Mouse (Mus musculus): ENCODE measurements at regions not wholly inside any gene's neighbourhood (a gene's known extent, or its start where the extent isn't known, plus 50 kb on each side); places are given as distances from the start of the nearest gene placed in this dataset.

DNA sequence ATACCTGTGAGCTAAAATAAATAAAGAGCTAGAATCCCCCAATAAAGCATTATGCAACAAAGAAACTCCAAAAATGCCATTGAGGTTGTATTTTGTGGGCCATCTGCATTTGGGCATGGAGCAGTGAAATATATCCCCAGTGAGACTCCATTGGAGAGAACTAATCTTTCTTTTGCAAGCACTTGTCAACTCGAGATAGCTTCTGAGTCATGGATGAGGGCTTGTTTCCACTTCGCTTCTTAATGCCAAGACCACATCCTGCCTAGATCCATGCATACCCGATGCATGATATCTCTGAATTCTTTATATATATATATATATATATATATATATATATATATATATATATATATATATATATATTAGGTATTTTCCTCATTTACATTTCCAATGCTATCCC lies 349.0 kb upstream of the Slc8a1 start:
- no peak for DNase-seq (ENCODE audit: low read depth, low spot score)

DNA sequence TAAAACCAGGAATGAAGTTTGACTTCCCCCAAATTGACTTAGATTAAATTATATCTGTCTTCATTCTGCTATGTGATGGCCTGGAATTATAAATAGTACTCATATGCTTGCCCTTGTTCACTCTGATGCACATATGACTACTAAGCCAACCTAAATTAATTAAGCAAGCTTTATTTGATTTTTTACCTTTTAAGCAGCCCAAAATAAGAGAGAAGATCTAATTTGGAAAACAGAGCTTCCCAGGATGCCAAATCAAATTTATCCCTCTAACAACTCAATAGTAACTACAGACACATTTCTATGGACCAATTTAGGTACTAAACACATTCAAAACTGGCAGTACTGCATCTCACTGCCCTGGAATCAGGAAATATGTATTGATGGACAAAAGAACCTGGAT lies 342.1 kb upstream of the Slc8a1 start:
- DNase-seq (ENCODE audit: low read depth, low spot score), result no peak

Data from ES-CJ7 (cell line).